Mouse (Mus musculus): ENCODE results near the gene Sae1. TPM values are rescaled to one million over a fixed set of nuclear protein-coding genes. Genes with fewer than 3 reads are reported as not detected.
A peak's percentile ranks its signal among the peaks of the same experiment; 100 is the strongest.

Sae1 gene
- 10 to 100 TPM; 25.2 to 26.4 TPM for total RNA-seq (2021)
- long read RNA-seq, experiment 1, transcript Sae1-201 (9 exons, 1,875 nt) = major isoform, 35 of 41 reads
- long read RNA-seq, experiment 1, partial matches to known transcripts = 1 of 41 reads
- long read RNA-seq, experiment 1, other reads (novel, unspliced or antisense) = 3 of 41 reads
- long read RNA-seq, experiment 2, transcript Sae1-201 (9 exons, 1,875 nt) = major isoform, 57 of 67 reads
- long read RNA-seq, experiment 2, partial matches to known transcripts = 0 of 67 reads
- long read RNA-seq, experiment 2, other reads (novel, unspliced or antisense) = 7 of 67 reads

- peak; percentile 98 for DNase-seq
Observed at GRCm38 (mm10) chr7:16387160-16388041, at the start of gene Sae1. Sae1 (minus strand) TSS chr7:16387806.

- no peak for DNase-seq
Observed at GRCm38 (mm10) chr7:16435088-16435487, 47.5 kb upstream of the Sae1 start.

- no peak for DNase-seq
Observed at GRCm38 (mm10) chr7:16433352-16433971, 45.9 kb upstream of the Sae1 start.

- peak; percentile 74 for DNase-seq
Observed at GRCm38 (mm10) chr7:16426129-16426729, 38.6 kb upstream of the Sae1 start.

GRCm38 (mm10) chr7:16425721-16426120 is 38.1 kb upstream of the Sae1 start:
- no peak for DNase-seq

GRCm38 (mm10) chr7:16423731-16424130 is 36.1 kb upstream of the Sae1 start:
- DNase-seq = no peak

- no peak for DNase-seq
Observed at GRCm38 (mm10) chr7:16422222-16422856, 34.7 kb upstream of the Sae1 start.

GRCm38 (mm10) chr7:16420493-16421118 is 33.0 kb upstream of the Sae1 start:
- DNase-seq = no peak

- DNase-seq = no peak
Observed at GRCm38 (mm10) chr7:16418713-16419112, 31.1 kb upstream of the Sae1 start.

GRCm38 (mm10) chr7:16417141-16417771 is 29.6 kb upstream of the Sae1 start:
- DNase-seq = peak; percentile 44

- DNase-seq = no peak
Observed at GRCm38 (mm10) chr7:16415426-16415825, 27.8 kb upstream of the Sae1 start.

- no peak for DNase-seq
Observed at GRCm38 (mm10) chr7:16412930-16413329, 25.3 kb upstream of the Sae1 start.

- DNase-seq = no peak
Observed at GRCm38 (mm10) chr7:16412220-16412896, 24.8 kb upstream of the Sae1 start.

- no peak for DNase-seq
Observed at GRCm38 (mm10) chr7:16411100-16411499, 23.5 kb upstream of the Sae1 start.

GRCm38 (mm10) chr7:16406978-16407377 is 19.4 kb upstream of the Sae1 start:
- DNase-seq = no peak

GRCm38 (mm10) chr7:16405516-16406351 is 18.1 kb upstream of the Sae1 start:
- DNase-seq = peak; percentile 77

- peak; percentile 68 for DNase-seq
Observed at GRCm38 (mm10) chr7:16405073-16405455, 17.5 kb upstream of the Sae1 start.

- no peak for DNase-seq
Observed at GRCm38 (mm10) chr7:16404315-16405072, 16.9 kb upstream of the Sae1 start.
